Mouse (Mus musculus) kidney, postnatal 4 days (tissue): ENCODE measurements around the gene Cacna2d3.

Experiments
- DNase-seq, 2 experiments: peaks; one replicate each; pipeline ENCODE4 v3.0.0; 2021; ENCODE audit warnings: mixed read lengths in 2 of 2

Gene Cacna2d3

DNA sequence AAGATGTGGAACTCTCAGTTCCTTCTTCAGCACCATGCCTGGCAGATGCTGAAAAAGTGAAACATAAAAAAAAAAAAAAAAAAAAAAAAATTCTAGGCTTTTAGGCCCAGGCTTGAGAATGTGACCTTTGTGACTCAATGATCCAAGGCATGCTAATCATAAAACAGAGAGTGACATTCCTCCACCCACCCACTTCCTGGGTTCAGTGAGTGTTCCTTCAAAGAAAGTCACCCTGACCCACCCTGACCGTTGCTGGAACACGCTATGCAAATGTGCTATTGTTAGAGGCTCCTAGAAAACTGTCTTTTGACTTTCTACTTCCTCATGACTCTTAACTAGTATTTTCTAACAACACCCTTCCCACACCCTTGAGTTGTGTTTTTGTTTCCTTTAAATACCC lies 338.9 kb downstream of the Cacna2d3 start:
- no peak for DNase-seq

GRCm38 (mm10) chr14:29366911-29367310 lies 354.8 kb downstream of the Cacna2d3 start:
- DNase-seq, result peak; percentile 20 to 40

DNA sequence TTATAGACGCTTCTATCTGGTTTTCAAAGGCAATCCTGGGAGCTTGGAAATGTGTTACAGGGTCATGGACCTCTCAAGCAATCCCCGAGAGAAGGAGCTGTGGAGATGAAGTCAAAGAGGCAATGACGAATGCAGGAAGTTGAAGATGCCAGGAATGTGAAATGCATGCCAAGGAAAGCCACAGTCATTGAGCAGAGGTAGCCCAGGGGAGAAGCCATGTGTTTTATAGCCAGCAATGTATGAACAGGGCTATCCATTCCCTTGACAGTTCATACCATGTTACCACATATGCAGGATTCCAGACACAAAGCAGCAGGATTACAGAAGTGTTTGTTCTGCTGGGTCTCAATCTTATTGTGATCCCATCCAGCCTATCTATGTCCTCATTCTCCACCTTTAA lies 359.2 kb downstream of the Cacna2d3 start:
- DNase-seq, result no peak

DNA sequence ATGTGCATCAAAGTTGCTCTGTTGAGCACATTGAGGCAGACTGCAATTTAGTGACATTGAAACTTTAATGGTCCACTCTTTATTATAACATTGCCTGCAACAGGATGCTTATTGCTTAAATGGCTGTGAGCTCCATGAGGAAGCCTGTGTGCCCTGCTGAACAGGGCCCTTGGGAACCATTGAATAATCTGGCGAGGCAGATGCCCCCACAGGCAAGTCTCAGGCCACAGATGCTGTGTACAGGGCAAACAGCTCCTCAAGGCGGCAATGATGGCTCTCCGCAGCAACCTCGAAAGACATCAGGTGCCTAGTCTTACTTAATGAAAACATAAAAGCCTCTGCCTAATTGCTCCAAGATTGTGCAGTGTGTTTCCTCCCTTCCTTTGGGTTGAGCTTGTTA lies 371.0 kb downstream of the Cacna2d3 start:
- no peak for DNase-seq

- no peak for DNase-seq
Observed at GRCm38 (mm10) chr14:29341581-29341980, 380.1 kb downstream of the Cacna2d3 start.

DNA sequence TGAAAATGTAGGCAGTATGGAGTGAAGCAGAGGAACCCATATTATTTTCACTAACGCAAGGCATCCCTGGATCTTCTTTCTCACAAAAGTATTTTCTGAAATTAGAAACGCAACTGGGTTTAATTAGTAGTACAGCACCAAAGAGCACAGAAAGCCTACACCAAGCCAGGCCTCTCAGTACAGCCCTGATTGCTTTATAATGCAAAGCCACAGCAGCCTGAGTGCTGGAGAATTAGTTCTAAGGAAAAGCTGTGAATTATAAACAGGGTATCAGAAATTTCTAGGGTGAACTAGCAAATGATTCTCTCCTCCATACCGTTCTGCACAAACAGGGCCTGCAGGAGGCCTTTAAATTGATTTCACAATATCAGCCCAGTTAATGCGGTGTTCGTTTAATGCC lies 380.9 kb downstream of the Cacna2d3 start:
- DNase-seq, result no peak

DNA sequence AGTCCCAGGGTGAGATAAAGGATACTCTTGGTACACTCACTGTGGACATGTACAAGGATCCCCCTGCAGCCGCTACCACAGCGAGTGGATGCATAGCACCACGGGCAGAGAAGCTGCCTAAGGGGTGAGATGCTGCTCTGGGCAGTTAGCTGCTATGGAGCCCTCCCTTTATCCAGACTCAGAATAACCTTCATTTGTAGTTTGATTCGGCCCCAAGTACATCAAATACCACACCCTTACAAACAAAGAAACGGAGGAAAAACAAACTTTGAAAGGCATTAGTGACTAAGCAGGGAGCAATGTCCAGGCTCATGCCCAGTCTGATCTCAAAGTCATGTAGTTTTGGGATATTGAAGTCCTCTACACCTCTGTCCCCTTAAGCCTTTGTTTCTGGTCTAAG lies 386.8 kb downstream of the Cacna2d3 start:
- no peak for DNase-seq

DNA sequence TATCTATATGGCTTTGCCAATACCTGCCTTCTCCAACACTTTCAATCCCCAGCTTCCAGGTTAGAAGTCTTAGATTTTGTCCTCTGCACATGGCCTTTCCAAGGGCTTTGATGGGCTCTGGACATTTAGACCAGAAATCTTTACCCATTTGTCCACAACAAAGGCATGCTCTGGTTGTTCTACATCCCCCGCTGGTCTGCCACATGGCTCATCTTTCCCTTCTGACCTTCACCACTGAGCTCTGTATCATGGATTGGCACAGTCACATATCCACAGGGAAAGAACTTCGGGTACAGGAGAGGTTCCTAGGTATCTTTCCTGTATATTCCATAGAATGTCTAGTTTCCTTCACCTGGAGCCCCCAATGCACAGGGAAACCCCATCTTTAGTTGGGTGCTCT lies 387.4 kb downstream of the Cacna2d3 start:
- DNase-seq, result no peak

- no peak for DNase-seq
Observed at GRCm38 (mm10) chr14:29324430-29324782, 397.3 kb downstream of the Cacna2d3 start.

DNA sequence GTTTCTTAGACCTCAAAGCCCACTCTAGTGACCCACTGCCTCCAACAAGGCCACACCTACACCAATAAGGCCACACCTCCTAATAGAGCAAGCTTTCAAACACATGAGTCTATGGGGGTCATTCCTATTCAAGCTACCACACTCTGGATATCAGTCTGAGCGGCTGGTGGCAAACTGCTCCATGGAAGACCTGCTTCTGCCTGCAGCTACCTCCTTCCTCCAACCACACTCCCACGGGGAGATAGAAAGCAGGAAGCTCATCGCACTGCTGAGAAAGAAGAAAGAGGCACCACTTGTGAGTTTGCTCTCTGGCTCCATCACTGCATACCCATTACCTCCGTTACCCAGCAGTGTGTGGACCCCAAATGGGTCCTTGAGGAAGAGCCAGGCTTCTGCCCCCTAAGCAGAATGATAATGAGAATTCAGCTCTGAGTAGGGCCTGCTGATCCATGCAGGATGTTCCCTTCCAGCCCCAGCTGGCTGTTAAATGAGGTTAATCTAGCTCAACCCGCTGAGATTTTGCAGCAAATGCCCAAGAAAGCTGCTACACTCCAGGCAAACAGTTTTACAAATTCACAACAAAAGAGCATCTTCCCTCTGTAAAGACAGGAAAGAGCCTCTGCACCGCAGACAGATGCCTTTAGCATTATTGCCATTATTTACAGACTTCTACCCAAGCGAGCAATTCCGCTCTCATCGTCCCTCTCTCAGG lies 397.8 kb downstream of the Cacna2d3 start:
- no peak for DNase-seq

GRCm38 (mm10) chr14:29313431-29313830 lies 408.2 kb downstream of the Cacna2d3 start:
- DNase-seq, result no peak

DNA sequence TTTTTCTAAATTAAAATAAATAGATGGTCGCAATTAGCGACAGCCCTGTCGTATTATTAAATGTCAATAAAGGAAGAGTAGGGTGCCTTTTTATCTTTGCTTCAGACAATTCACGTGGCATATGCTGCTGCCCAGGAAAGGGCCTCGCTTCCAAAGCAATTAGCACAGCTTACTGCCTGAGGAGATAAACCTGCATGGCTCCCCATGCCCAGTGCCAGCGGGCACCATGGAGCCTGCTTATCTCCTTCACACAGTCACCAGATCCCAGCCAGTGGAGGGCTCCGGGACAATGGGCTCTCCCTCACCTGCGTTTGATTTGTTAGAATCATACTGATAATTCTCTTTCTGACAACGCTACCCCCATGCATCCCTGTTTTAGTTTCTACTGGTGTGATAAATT lies 416.0 kb downstream of the Cacna2d3 start:
- no peak for DNase-seq

DNA sequence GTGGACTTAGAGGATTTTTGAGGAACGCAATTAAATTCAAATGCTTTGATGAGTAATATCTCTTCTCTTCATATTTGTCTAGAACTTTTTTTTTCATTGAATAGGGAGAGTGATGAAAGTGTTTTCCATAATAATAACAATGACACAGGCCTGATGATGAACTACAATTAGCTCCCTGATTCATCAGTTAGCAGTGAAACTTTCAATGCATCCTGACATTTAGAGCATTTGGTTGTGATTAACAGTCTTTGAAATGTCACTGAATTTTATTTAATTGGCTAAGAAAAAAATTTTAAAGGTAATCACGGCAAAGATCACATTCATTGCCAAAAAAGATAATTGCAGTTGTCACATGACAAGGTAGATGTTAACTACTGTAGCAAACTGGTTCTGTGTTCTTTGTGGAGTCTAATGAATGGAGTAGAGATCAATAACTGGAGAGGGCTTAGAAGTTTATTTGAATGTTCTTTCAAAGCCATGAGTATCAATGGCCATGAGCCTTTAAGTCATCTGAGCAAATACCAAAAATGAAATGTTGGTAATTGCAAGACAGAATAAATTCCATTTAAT lies 425.4 kb downstream of the Cacna2d3 start:
- no peak for DNase-seq

- DNase-seq, result no peak
Observed at GRCm38 (mm10) chr14:29278901-29279300, 442.8 kb downstream of the Cacna2d3 start.

DNA sequence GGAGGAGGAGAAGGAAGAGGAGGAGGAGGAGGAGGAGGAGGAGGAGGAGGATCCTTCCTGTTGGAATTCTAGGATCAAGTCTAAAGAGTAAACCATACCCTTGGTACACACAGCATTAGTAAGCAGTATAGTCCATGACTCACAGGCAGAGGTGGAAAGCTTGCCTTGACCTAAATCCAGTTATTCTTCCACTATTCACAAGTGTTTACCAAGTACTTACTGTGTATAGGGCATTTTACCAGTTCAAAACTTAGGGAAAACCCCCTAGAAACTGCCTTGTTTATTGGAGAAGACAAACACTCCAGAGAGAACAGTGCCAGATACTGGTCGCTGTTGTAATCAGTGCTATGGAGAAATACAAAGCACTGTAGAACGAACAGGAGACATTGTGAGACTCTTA lies 443.3 kb downstream of the Cacna2d3 start:
- DNase-seq, result no peak

GRCm38 (mm10) chr14:29277701-29278100 lies 444.0 kb downstream of the Cacna2d3 start:
- DNase-seq, result peak in 1 of 2 experiments; percentile 11

GRCm38 (mm10) chr14:29273890-29274289 lies 447.8 kb downstream of the Cacna2d3 start:
- no peak for DNase-seq

DNA sequence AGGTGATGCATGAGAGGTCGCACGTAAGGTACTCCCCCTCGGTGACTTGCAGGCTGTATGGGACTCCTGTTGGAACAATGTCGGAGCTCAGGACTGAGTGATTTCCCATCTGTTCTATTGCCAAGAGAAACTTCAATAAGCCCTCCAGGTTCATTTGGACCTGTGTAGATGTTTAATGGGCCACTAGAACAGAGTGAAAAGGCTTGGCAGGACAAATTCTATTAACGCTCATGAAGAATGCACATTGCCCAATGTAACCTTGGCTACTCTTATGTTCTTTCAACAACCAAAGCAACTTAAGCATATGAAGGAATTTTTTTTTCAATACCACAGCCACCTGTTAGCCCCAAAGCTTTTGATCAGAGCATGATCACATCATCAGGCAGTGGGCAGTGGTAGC lies 451.1 kb downstream of the Cacna2d3 start:
- DNase-seq, result no peak

GRCm38 (mm10) chr14:29269816-29270215 lies 451.8 kb downstream of the Cacna2d3 start:
- DNase-seq, result no peak

GRCm38 (mm10) chr14:29268609-29269008 lies 453.1 kb downstream of the Cacna2d3 start:
- DNase-seq, result peak in 1 of 2 experiments; percentile 14

DNA sequence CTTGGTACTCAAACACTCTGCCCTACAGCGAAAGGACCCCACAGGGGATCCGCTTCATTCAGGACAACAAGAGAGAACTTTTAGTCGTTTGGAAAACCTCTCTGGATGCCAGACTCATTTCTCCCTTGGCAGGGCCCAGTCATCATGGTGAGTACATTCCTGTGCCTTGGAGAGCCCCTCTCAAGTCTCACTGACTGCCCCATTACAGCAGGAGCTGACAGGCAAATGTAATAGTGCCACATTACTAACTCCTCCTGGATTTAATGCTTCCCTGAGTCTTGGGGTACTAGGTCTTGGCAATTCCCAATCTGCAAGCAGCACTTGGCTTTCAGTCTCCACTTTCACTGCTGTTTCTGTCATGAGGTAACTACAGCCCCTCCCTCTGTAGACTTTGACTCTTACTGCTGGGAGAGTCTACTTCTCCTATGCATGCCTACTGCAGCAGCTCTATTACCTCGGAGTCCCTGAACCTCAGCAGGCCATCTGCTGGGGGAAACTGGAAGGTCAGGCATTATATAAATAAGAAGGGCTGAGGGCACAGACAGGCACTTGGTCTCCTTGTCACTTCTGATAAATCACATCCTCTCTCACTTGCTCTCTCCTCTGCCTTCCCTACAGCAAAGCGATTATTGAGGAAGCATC lies 454.3 kb downstream of the Cacna2d3 start:
- DNase-seq, result peak; percentile 37 to 57

DNA sequence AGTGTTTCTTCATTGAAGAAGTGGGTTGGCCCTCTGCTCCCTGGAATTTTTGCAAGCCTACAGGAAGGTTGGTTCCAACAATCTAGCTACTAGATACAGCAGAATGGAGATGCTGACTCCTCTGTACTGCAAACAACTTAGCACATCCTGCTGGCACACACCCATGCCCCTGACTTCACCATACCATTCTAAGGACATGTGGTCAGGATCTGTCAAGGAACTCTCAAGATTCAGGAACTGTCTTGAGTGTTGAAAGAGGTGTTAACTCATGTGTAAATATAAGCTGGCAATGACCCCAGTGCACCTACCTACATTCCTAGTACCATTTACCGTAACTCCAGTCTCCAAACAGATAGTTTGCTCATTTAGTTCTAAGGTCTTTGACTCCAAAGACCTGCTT lies 461.0 kb downstream of the Cacna2d3 start:
- DNase-seq, result no peak

- DNase-seq, result no peak
Observed at GRCm38 (mm10) chr14:29243516-29243915, 478.1 kb downstream of the Cacna2d3 start.

GRCm38 (mm10) chr14:29238446-29238845 lies 483.2 kb downstream of the Cacna2d3 start:
- DNase-seq, result no peak
